Comparison of ENCODE assay signal across 8 mouse cellular contexts in the genomic region with DNA sequence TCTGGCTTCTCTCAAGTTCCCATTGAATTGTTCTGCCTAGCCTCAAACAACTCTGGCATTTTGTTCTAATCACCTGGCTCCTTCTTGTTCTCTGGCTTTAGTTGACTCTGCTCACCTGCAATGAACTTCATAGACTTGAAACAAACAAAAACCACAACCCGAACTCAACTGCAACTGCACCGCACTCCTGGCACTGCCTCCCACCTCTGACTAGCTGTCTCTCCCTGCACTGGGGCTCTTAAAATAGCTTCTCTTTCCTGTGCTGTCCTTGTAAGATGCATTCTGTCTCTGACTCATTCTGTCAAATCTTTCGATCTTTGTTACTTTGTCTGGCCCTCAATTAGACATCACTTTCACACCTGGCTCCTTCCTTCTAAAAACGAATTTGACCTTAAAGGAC. TPM values are rescaled to one million over a fixed set of nuclear protein-coding genes. Genes with fewer than 3 reads are reported as not detected.
DNase-seq lines count a peak whose midpoint lies in the region; ATAC-seq and TF ChIP-seq lines count a peak whose summit lies in the region.

No protein-coding gene starts in this region.

- ATAC-seq in kidney, postnatal 0 days (replicated peaks; ENCODE audit: low FRiP score, low read depth): no peak
- no peak for ATAC-seq in intestine, embryonic 14.5 days (replicated peaks; ENCODE audit: low FRiP score, low TSS enrichment, low read depth)
- no peak for ATAC-seq in neural tube, embryonic 13.5 days (ENCODE audit: low read depth)

- H3K4me3 ChIP-seq in kidney, postnatal 0 days (replicated peaks; ENCODE audit: low read depth, low read length): peak overlapping the region; percentile 42; the same call in 1 of the 2 replicates
- H3K4me3 ChIP-seq in intestine, embryonic 14.5 days (ENCODE audit: low read depth, low read length): peak overlapping the region; percentile 65; the same call in 1 of the 2 replicates
- H3K4me3 ChIP-seq in neural tube, embryonic 13.5 days: peak overlapping the region; percentile 63

- peak; percentile 4 for DNase-seq in kidney, postnatal 0 days (ENCODE audit: low spot score)
- DNase-seq in kidney, adult 9 months: no peak
- DNase-seq in brain, embryonic 14.5 days (ENCODE audit: low read depth): peak; percentile 5
- DNase-seq in intestine, embryonic 14.5 days (ENCODE audit: low spot score): no peak
- DNase-seq in urinary bladder, postnatal 36 days (ENCODE audit: low spot score in 2 of 2): no peak
- no peak for DNase-seq in urinary bladder, adult 2 months (ENCODE audit: low spot score)
- no peak for DNase-seq in left cerebral cortex, postnatal 4 days

- TF ChIP-seq CTCF in kidney, postnatal 0 days (IDR thresholded peaks at IDR 0.05; ENCODE audit: low read depth): no peak
- no peak for TF ChIP-seq CTCF in brain, embryonic 14.5 days (IDR thresholded peaks at IDR 0.05; ENCODE audit: borderline replicate concordance, extremely low read depth, insufficient read depth, insufficient read length)

- H3K4me2 ChIP-seq in kidney, postnatal 0 days (ENCODE audit: low read length): peak overlapping the region; percentile 63
- peak overlapping the region; percentile 90 for H3K4me2 ChIP-seq in intestine, embryonic 14.5 days (ENCODE audit: low read length)
- peak overlapping the region; percentile 79 for H3K4me2 ChIP-seq in neural tube, embryonic 13.5 days

- no peaks in the 10 kb centered on the region for H3K4me1 ChIP-seq in kidney, postnatal 0 days (replicated peaks; ENCODE audit: insufficient read depth, low read length)
- peaks cover 12% of the 10 kb centered on the region for H3K4me1 ChIP-seq in intestine, embryonic 14.5 days (replicated peaks; ENCODE audit: control insufficient read depth, insufficient read depth, low read length)
- peaks cover 27% of the 10 kb centered on the region for H3K4me1 ChIP-seq in neural tube, embryonic 13.5 days (replicated peaks)

- no peaks in the 10 kb centered on the region for H3K27me3 ChIP-seq in kidney, postnatal 0 days (ENCODE audit: insufficient read depth, low read length)
- H3K27me3 ChIP-seq in intestine, embryonic 14.5 days (replicated peaks; ENCODE audit: control insufficient read depth, insufficient read depth, low read length): no peaks in the 10 kb centered on the region
- H3K27me3 ChIP-seq in neural tube, embryonic 13.5 days: no peaks in the 10 kb centered on the region

- peak overlapping the region; percentile 89; the same call in 1 of the 2 replicates for H3K27ac ChIP-seq in kidney, postnatal 0 days
- no peak overlapping the region; the same call in 1 of the 2 replicates for H3K27ac ChIP-seq in intestine, embryonic 14.5 days (ENCODE audit: low read depth)
- 0 out of 2 replicates have a peak overlapping the region, but pooled peaks have one; percentile 95 for H3K27ac ChIP-seq in neural tube, embryonic 13.5 days (replicated peaks)

- no peak for TF ChIP-seq POLR2A in brain, embryonic 14.5 days (IDR thresholded peaks at IDR 0.05; ENCODE audit: borderline replicate concordance, extremely low read depth, insufficient read depth, insufficient read length, poor library complexity, severe bottlenecking)

- H3K9me3 ChIP-seq in kidney, postnatal 0 days (replicated peaks; ENCODE audit: low read length): no peaks in the 10 kb centered on the region
- no peaks in the 10 kb centered on the region for H3K9me3 ChIP-seq in intestine, embryonic 14.5 days (ENCODE audit: control insufficient read depth, low read length)
- H3K9me3 ChIP-seq in neural tube, embryonic 13.5 days: no peaks in the 10 kb centered on the region

- WGBS in kidney, postnatal 0 days: 81% methylated on average over 4 of the region's 4 CpGs
- 83% methylated on average over 4 of the region's 4 CpGs for WGBS in intestine, embryonic 14.5 days
- WGBS in neural tube, embryonic 13.5 days: 89% methylated on average over 4 of the region's 4 CpGs

- intact Hi-C loops in left cerebral cortex, postnatal 4 days (cut with DNase I): no loop called here

- 0 out of 2 replicates have a peak overlapping the region, but pooled peaks have one; percentile 48 for H3K9ac ChIP-seq in kidney, postnatal 0 days (ENCODE audit: low read depth, low read length)
- peak overlapping the region; percentile 53; the same call in 1 of the 2 replicates for H3K9ac ChIP-seq in intestine, embryonic 14.5 days (ENCODE audit: low read length)
- H3K9ac ChIP-seq in neural tube, embryonic 13.5 days: peak overlapping the region; percentile 71; the same call in 1 of the 2 replicates

- H3K36me3 ChIP-seq in kidney, postnatal 0 days (ENCODE audit: insufficient read depth, low read length): no peaks in the 10 kb centered on the region
- no peaks in the 10 kb centered on the region for H3K36me3 ChIP-seq in intestine, embryonic 14.5 days (ENCODE audit: control insufficient read depth, insufficient read depth, low read length)
- peaks cover 12% of the 10 kb centered on the region for H3K36me3 ChIP-seq in neural tube, embryonic 13.5 days

RNA-seq across cellular contexts. Expression of a gene that starts 0.8 kb away (rescaled TPM):
- polyA plus RNA-seq in kidney, postnatal 0 days (2015; fragmentation: Nextera tagmentation; extraction: Ambion mirVana): 47.4 and 54.5 TPM in 2 replicates
- 30.4 and 32.6 TPM in 2 replicates for polyA plus RNA-seq in brain, embryonic 14.5 days (2012; rRNA removed)
- 26.5 and 33.2 TPM in 2 replicates for polyA plus RNA-seq in intestine, embryonic 14.5 days (2014; fragmentation: Nextera tagmentation; extraction: Ambion mirVana)
- 34.8 and 40.5 TPM in 2 replicates for polyA plus RNA-seq in neural tube, embryonic 13.5 days (2015; fragmentation: Nextera tagmentation; extraction: Ambion mirVana)
- polyA plus RNA-seq in urinary bladder, adult 2 months (2012; rRNA removed): 18.8 and 19.4 TPM in 2 replicates
- total RNA-seq in left cerebral cortex, postnatal 4 days (2021): 10 to 100 TPM; 40.6 to 45.3 TPM

RNA-seq across cellular contexts. Expression of a gene that starts 21.1 kb away (rescaled TPM):
- polyA plus RNA-seq in kidney, postnatal 0 days (2015; fragmentation: Nextera tagmentation; extraction: Ambion mirVana): 16.5 and 18.9 TPM in 2 replicates
- polyA plus RNA-seq in brain, embryonic 14.5 days (2012; rRNA removed): 17.7 and 18.8 TPM in 2 replicates
- polyA plus RNA-seq in intestine, embryonic 14.5 days (2014; fragmentation: Nextera tagmentation; extraction: Ambion mirVana): 17.5 and 20.3 TPM in 2 replicates
- 25.6 and 31.7 TPM in 2 replicates for polyA plus RNA-seq in neural tube, embryonic 13.5 days (2015; fragmentation: Nextera tagmentation; extraction: Ambion mirVana)
- polyA plus RNA-seq in urinary bladder, adult 2 months (2012; rRNA removed): 9.9 and 11.1 TPM in 2 replicates
- 10 to 100 TPM; 13.0 to 18.3 TPM for total RNA-seq in left cerebral cortex, postnatal 4 days (2021)

RNA-seq across cellular contexts. Expression of a gene that starts 21.6 kb away (rescaled TPM):
- 14.5 and 15.4 TPM in 2 replicates for polyA plus RNA-seq in kidney, postnatal 0 days (2015; fragmentation: Nextera tagmentation; extraction: Ambion mirVana)
- 105 and 155 TPM in 2 replicates for polyA plus RNA-seq in brain, embryonic 14.5 days (2012; rRNA removed)
- 24.5 and 25.3 TPM in 2 replicates for polyA plus RNA-seq in intestine, embryonic 14.5 days (2014; fragmentation: Nextera tagmentation; extraction: Ambion mirVana)
- polyA plus RNA-seq in neural tube, embryonic 13.5 days (2015; fragmentation: Nextera tagmentation; extraction: Ambion mirVana): 17.3 and 17.7 TPM in 2 replicates
- polyA plus RNA-seq in urinary bladder, adult 2 months (2012; rRNA removed): 82.9 and 116 TPM in 2 replicates
- total RNA-seq in left cerebral cortex, postnatal 4 days (2021): 10 to 100 TPM; 43.4 to 46.7 TPM

RNA-seq across cellular contexts. Expression of a gene that starts 47.8 kb away (rescaled TPM):
- polyA plus RNA-seq in kidney, postnatal 0 days (2015; fragmentation: Nextera tagmentation; extraction: Ambion mirVana): 10.1 and 17.8 TPM in 2 replicates
- 29.9 and 35.1 TPM in 2 replicates for polyA plus RNA-seq in brain, embryonic 14.5 days (2012; rRNA removed)
- polyA plus RNA-seq in intestine, embryonic 14.5 days (2014; fragmentation: Nextera tagmentation; extraction: Ambion mirVana): 6.9 and 7.5 TPM in 2 replicates
- polyA plus RNA-seq in neural tube, embryonic 13.5 days (2015; fragmentation: Nextera tagmentation; extraction: Ambion mirVana): 9.0 and 9.3 TPM in 2 replicates
- 36.2 and 39.5 TPM in 2 replicates for polyA plus RNA-seq in urinary bladder, adult 2 months (2012; rRNA removed)
- 10 to 100 TPM; 42.0 to 43.0 TPM for total RNA-seq in left cerebral cortex, postnatal 4 days (2021)

Comparison
In these comparisons a context has a peak if more than half of its experiments do, and no peak if none do; other contexts are left out.
1. DNase-seq: peak in kidney, postnatal 0 days (single experiment) and brain, embryonic 14.5 days (single experiment); none in kidney, adult 9 months (single experiment), intestine, embryonic 14.5 days (single experiment), urinary bladder, postnatal 36 days (0 of 2), urinary bladder, adult 2 months (single experiment) and left cerebral cortex, postnatal 4 days (single experiment).
2. Peak in every context shown above with its lines, with median percentiles within 50 percentile points of each other: H3K4me2 ChIP-seq, H3K4me3 ChIP-seq and H3K9ac ChIP-seq.